In genomic region chrX:48425280-48425679, GRCm38 (mm10) we compare ENCODE assay signal across 9 mouse cellular contexts. TPM values are rescaled to one million over a fixed set of nuclear protein-coding genes. Genes with fewer than 3 reads are reported as not detected.
DNase-seq lines count a peak whose midpoint lies in the region; ATAC-seq and TF ChIP-seq lines count a peak whose summit lies in the region.
"Had no signal": no experiment of that assay in that cellular context is flagged by ENCODE, and none has a peak within 500 bp of the region (broad histone marks: within the 10 kb centered on the region; RNA-seq: fewer than 3 reads in every experiment).

No protein-coding gene starts in this region.

- no peaks in the 10 kb centered on the region; the same call in 1 of the 2 replicates for H3K36me3 ChIP-seq in heart, embryonic 12.5 days
- no peaks in the 10 kb centered on the region for H3K36me3 ChIP-seq in lung, postnatal 0 days (ENCODE audit: insufficient read depth, low read length)

- no peak for DNase-seq in heart, postnatal 14 days
- DNase-seq in lung, postnatal 0 days (ENCODE audit: low spot score), result no peak
- DNase-seq in thymus, adult 18-20 months, result peak; percentile 66 to 77
- DNase-seq in layer of hippocampus, adult 9-10 months (ENCODE audit: low spot score), result no peak
- DNase-seq in T-cell, adult 2 months (ENCODE audit: low spot score), result no peak
- DNase-seq: cerebellum, adult 18-20 months had no signal

- H3K9ac ChIP-seq in heart, embryonic 12.5 days, result no peak overlapping the region
- no peak overlapping the region for H3K9ac ChIP-seq in lung, postnatal 0 days (replicated peaks; ENCODE audit: low read depth)

- no peak for TF ChIP-seq EP300 in lung, postnatal 0 days (IDR thresholded peaks at IDR 0.05)

- no peak for ATAC-seq in heart, embryonic 12.5 days (ENCODE audit: insufficient number of reproducible peaks, low FRiP score)
- ATAC-seq in erythroblast, adult 5-6 weeks (replicated peaks; ENCODE audit: low FRiP score, poor library complexity, severe bottlenecking), result peak; percentile 78
- no peak for ATAC-seq in lung, postnatal 0 days
- ATAC-seq in cerebellum, adult (ENCODE audit: insufficient number of reproducible peaks, low FRiP score, low TSS enrichment), result no peak

- peaks cover 41% of the 10 kb centered on the region for H3K4me1 ChIP-seq in heart, embryonic 12.5 days (replicated peaks)
- no peaks in the 10 kb centered on the region for H3K4me1 ChIP-seq in lung, postnatal 0 days (ENCODE audit: insufficient read depth, low read depth, low read length)

- H3K4me3 ChIP-seq in heart, embryonic 12.5 days, result no peak overlapping the region
- no peak overlapping the region for H3K4me3 ChIP-seq in lung, postnatal 0 days (ENCODE audit: low read depth, low read length)

- intact Hi-C loops in heart, postnatal 14 days (cut with DNase I), result no loop called here

- peak overlapping the region; percentile 45; the same call in 1 of the 2 replicates for H3K4me2 ChIP-seq in heart, embryonic 12.5 days
- peak overlapping the region; percentile 28; the same call in 1 of the 2 replicates for H3K4me2 ChIP-seq in lung, postnatal 0 days (replicated peaks; ENCODE audit: low read depth, low read length)

- WGBS in heart, embryonic 12.5 days, result 47% methylated on average over 7 of the region's 7 CpGs
- WGBS in lung, postnatal 0 days, result 40% methylated on average over 7 of the region's 7 CpGs

- H3K9me3 ChIP-seq in heart, embryonic 12.5 days (replicated peaks), result no peaks in the 10 kb centered on the region
- no peaks in the 10 kb centered on the region for H3K9me3 ChIP-seq in lung, postnatal 0 days (ENCODE audit: low read length)

- no peaks in the 10 kb centered on the region for H3K27me3 ChIP-seq in heart, embryonic 12.5 days (replicated peaks)
- H3K27me3 ChIP-seq in lung, postnatal 0 days (replicated peaks; ENCODE audit: insufficient read depth, low read length), result no peaks in the 10 kb centered on the region

- no peak for TF ChIP-seq CTCF in lung, postnatal 0 days (IDR thresholded peaks at IDR 0.05)

- no peak overlapping the region for H3K27ac ChIP-seq in heart, embryonic 12.5 days (ENCODE audit: poor library complexity, severe bottlenecking)
- H3K27ac ChIP-seq in lung, postnatal 0 days (ENCODE audit: low read length), result 0 out of 2 replicates have a peak overlapping the region, but pooled peaks have one; percentile 3

RNA-seq across cellular contexts. Expression of gene Elf4, which starts 37.7 kb away (rescaled TPM):
- 17.0 and 18.7 TPM in 2 replicates for polyA plus RNA-seq in heart, embryonic 12.5 days (2016; fragmentation: Nextera tagmentation; extraction: Ambion mirVana)
- total RNA-seq in heart, postnatal 14 days (2021), result 10 to 100 TPM in 1 of 2 experiments, 1 to 10 TPM in 1; 8.4 to 12.3 TPM
- total RNA-seq in erythroblast, adult 5-6 weeks (2015; ENCODE audit: low replicate concordance), result 24.5 and 26.5 TPM in 2 replicates
- 2.9 and 6.3 TPM in 2 replicates for total RNA-seq in erythroblast, adult 5-6 weeks (2017; ENCODE audit: low replicate concordance)
- polyA plus RNA-seq in lung, postnatal 0 days (2015; fragmentation: Nextera tagmentation; extraction: Ambion mirVana), result 3.5 and 3.8 TPM in 2 replicates

Comparison
In these comparisons a context has a peak if more than half of its experiments do, and no peak if none do; other contexts are left out.
1. DNase-seq: peak in thymus, adult 18-20 months (2 of 2); none in heart, postnatal 14 days (0 of 2), lung, postnatal 0 days (single experiment), layer of hippocampus, adult 9-10 months (single experiment) and T-cell, adult 2 months (single experiment).